Mouse (Mus musculus) liver, adult (tissue): ENCODE measurements at regions not wholly inside any gene's neighbourhood (a gene's known extent, or its start where the extent isn't known, plus 50 kb on each side); places are given as distances from the start of the nearest gene placed in this dataset.

Experiments used
- GATA4 ChIP-seq: IDR thresholded peaks from 2 replicates; pipeline ENCODE4 v1.6.1; 2014; ENCODE audit warnings: mild to moderate bottlenecking, low read length; ENCODE audit not compliant: insufficient replicate concordance

- peak; percentile 56; the same call in 1 of the 2 replicates for TF ChIP-seq GATA4
Observed at GRCm38 (mm10) chr10:83937168-83937567, 214.5 kb downstream of the 1500009L16Rik start.

- no peak for TF ChIP-seq GATA4
Observed at GRCm38 (mm10) chr10:83942101-83942500, 219.4 kb downstream of the 1500009L16Rik start.

- TF ChIP-seq GATA4 = no peak
Observed at GRCm38 (mm10) chr10:83944158-83944557, 221.5 kb downstream of the 1500009L16Rik start.

- no peak for TF ChIP-seq GATA4
Observed at GRCm38 (mm10) chr10:83944897-83945296, 222.2 kb downstream of the 1500009L16Rik start.

- no peak for TF ChIP-seq GATA4
Observed at GRCm38 (mm10) chr10:83945503-83945902, 222.8 kb downstream of the 1500009L16Rik start.

- no peak; the same call in 1 of the 2 replicates for TF ChIP-seq GATA4
Observed at GRCm38 (mm10) chr10:83946186-83947176, 223.8 kb downstream of the 1500009L16Rik start.

GRCm38 (mm10) chr10:83957118-83957759 is 234.6 kb downstream of the 1500009L16Rik start:
- no peak for TF ChIP-seq GATA4

- no peak for TF ChIP-seq GATA4
Observed at GRCm38 (mm10) chr10:83958397-83958796, 235.7 kb downstream of the 1500009L16Rik start.

- no peak for TF ChIP-seq GATA4
Observed at GRCm38 (mm10) chr10:83958826-83959225, 236.2 kb downstream of the 1500009L16Rik start.

GRCm38 (mm10) chr10:83963232-83963760 is 240.6 kb downstream of the 1500009L16Rik start:
- no peak for TF ChIP-seq GATA4

- TF ChIP-seq GATA4 = no peak
Observed at GRCm38 (mm10) chr10:83963779-83964643, 241.3 kb downstream of the 1500009L16Rik start.

- TF ChIP-seq GATA4 = no peak
Observed at GRCm38 (mm10) chr10:83964838-83965237, 242.2 kb downstream of the 1500009L16Rik start.

- TF ChIP-seq GATA4 = no peak
Observed at GRCm38 (mm10) chr10:83970501-83970900, 247.8 kb downstream of the 1500009L16Rik start.

- TF ChIP-seq GATA4 = no peak
Observed at GRCm38 (mm10) chr10:83974548-83974947, 251.9 kb downstream of the 1500009L16Rik start.

GRCm38 (mm10) chr10:83976548-83976947 is 253.9 kb downstream of the 1500009L16Rik start:
- TF ChIP-seq GATA4 = no peak

GRCm38 (mm10) chr10:83979930-83980329 is 257.3 kb downstream of the 1500009L16Rik start:
- TF ChIP-seq GATA4 = no peak
